Mouse (Mus musculus): Measurements from ENCODE around the gene Csf2rb2.
"Not testable (repeated sequence)": the region's sequence is repeated elsewhere in the genome, so short reads cannot be mapped to it uniquely, and the experiment has no call there.

Gene Csf2rb2

DNA sequence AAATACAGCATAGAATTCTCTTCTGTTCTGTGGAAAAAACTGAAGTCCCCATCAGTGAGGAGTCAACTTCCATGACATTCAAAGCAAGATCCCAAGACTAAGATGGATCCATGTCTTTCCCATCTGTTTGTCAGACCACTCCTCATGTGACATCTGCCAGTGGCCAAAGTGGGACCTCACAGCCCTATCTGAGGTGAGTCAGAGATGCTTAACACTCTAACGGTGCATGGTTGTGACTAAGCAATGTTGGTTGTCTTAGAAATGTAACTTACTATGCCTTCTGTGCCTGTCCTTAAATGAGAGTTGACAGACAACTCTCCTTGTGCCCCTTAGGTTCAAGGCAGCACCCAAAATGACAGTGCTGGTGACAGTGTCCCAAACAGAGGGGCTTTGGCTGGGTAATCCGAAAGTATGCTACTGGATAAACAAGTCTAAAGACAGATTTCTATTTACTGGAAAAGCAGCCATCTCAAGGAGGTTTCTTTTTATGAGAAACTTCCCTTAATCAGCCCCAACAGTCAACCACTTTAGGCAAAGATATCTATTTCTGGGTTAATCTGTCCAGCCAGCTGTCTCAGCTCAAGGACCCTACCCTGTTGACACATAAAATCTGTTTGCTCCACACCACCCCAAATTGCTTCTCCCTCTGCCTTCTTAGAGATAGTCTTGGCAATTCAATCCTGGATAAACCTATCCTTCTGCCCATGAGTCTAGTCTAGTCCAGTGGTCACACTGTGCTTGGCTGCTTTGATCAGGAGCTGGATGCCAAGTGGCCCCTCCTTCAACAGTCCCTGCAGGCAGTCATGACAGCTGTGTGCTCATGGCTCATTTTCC lies 13.0 kb upstream of the Csf2rb2 start:
- not testable (repeated sequence) for DNase-seq (ENCODE audit: low spot score in 2 of 2)

DNA sequence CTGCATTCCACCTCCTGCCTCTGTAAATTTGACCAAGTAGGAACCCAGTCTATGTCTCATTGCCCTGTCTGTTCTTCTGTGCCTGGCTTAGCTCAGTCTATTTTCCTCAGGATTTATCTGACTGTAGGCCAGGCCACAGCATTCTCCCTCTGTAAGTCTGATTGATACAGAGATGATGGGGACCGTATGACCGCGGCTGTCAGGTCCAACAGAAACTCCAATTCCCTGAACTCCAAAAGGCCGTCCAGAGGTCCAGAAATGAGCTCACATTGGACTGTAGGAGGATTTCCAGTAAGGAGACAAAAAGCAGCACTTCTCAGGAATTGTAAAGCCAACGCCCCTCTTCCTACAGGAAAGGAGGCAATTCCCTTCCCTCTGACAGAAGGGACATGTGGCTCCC lies 8.1 kb upstream of the Csf2rb2 start:
- DNase-seq (ENCODE audit: low spot score in 2 of 2): not testable (repeated sequence)

GRCm38 (mm10) chr15:78312421-78313233 lies 7.1 kb upstream of the Csf2rb2 start:
- not testable (repeated sequence) for DNase-seq (ENCODE audit: low spot score in 2 of 2)

DNA sequence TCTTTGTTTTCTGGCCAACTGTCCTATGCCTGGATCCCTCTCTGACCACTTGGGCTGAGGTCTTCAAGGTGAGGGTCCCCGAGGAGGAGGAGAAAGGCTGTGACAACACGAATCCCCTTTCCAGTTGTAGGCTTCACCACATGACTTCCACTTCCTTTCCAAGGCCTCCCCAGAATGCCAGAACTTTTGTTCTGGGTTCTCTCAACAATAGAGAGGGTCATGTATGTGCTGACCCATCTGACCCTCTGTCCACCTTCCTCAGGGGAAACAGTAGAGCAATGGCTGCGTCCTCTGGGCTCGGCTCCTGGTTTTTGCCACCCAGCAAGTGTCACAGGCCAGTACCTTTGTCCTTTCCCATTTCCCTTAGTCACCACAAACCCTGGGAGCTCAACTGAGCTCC lies 5.5 kb upstream of the Csf2rb2 start:
- DNase-seq (ENCODE audit: low spot score in 2 of 2): no peak

- no peak for DNase-seq (ENCODE audit: low spot score in 2 of 2)
These were observed 4.3 kb upstream of the Csf2rb2 start for GRCm38 (mm10) chr15:78309865-78310264.

- no peak for DNase-seq (ENCODE audit: low spot score in 2 of 2)
These were observed 1.8 kb downstream of the Csf2rb2 start for GRCm38 (mm10) chr15:78303665-78304233.

GRCm38 (mm10) chr15:78302718-78303117 lies 2.8 kb downstream of the Csf2rb2 start:
- DNase-seq (ENCODE audit: low spot score in 2 of 2): no peak

DNA sequence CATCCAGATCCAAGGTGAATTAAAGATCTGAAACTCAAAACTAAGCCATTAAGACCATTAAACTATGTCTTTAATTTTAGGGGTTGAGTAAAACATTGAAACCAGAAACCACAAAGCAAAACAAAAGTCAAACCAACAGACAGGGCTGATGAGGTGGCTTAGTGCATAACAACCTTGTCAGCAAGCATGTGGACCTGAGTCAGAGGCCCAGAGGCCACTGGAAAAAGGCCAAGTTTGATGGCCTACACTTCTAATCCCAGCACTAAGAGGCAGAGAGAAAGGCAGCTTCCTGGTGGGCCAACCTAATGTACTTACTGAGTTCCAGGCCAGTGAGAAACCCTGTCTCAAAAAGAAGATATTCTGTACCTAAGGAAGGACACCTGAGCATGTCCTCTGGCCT lies 4.7 kb downstream of the Csf2rb2 start:
- no peak for DNase-seq (ENCODE audit: low spot score in 2 of 2)

DNA sequence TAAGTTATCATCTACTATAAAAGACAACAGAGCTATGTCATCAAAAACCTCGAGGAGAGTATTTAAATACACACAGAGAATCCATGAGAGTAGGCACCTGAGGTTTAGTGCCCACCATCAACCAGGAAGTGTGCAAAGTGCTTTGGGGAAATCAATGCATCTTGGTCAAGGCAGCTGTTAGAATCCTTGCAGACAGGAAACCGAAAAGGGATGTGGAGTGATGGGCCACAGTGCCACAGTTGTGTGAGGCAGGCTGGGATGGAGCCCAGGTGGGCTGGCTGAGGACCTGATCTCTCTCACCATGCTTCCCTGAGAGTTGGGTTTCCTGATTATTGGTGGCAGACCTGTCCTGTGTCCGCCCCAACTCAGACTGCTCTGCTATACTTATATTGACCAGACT lies 5.9 kb downstream of the Csf2rb2 start:
- DNase-seq (ENCODE audit: low spot score in 2 of 2): no peak

DNA sequence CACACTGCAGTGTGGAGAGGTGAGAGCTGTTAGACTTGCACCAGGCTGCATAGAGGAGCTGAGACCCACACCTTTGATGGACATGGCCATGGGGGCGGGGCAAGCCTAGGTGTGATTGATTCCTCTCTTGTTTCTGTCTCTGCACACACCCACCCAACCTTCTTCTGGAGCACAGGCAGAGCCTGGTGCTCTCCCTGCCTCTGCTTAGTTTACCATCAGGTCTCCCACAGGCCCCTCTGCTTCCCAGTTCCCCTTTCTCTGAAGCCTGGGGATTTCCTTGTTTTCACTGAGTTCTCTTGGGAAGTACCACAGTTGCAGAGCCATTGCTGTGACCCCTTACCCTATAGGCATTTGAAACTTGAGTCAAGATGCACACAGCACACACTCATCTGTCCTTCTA lies 7.0 kb downstream of the Csf2rb2 start:
- DNase-seq (ENCODE audit: low spot score in 2 of 2): no peak

GRCm38 (mm10) chr15:78293716-78294115 lies 11.8 kb downstream of the Csf2rb2 start:
- DNase-seq (ENCODE audit: low spot score in 2 of 2): no peak

GRCm38 (mm10) chr15:78293228-78293627 lies 12.3 kb downstream of the Csf2rb2 start:
- DNase-seq (ENCODE audit: low spot score in 2 of 2): not testable (repeated sequence)

DNA sequence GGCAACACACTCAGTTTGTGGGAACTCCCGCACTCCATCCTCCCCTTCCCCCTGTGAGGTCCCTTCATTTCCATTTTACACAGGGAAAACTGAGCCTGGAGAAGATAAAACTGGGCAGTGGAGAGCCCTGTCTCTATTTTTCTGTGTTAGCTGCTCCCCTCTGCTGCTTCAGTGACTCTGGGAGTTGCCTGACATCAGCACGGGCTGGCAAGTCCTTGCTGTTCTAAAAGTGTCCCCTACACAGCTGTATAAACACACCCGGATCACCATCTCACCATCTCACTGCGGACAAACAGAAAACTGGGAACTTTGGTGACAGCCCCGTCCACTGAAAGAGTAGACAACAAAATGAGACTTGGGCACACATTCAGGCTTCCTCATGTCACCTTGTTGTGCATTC lies 15.7 kb downstream of the Csf2rb2 start:
- not testable (repeated sequence) for DNase-seq (ENCODE audit: low spot score in 2 of 2)

DNA sequence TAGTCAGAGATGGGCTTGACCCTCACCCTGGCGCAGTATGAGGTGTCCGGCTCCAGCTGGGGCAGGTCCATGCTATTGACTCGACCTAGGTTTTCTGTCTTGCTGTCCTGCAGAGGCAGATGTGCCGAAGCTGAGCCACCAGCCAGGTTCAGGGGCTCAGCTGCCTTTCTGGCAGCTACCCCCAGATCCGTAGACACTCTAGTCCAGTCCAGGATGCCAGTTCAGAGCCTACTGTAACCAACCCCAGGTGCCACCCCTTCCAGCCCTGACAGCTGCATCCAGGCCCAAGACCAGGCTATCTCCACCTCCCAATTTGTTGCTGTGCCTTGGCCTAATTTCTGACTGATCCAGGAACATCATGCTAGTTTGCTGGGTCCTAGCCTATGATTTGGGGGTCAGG lies 17.6 kb downstream of the Csf2rb2 start:
- no peak for DNase-seq (ENCODE audit: low spot score in 2 of 2)

- no peak for DNase-seq (ENCODE audit: low spot score in 2 of 2)
These were observed 27.2 kb downstream of the Csf2rb2 start for GRCm38 (mm10) chr15:78278308-78278707.

GRCm38 (mm10) chr15:78271208-78271607 lies 34.3 kb downstream of the Csf2rb2 start:
- no peak for DNase-seq (ENCODE audit: low spot score in 2 of 2)

DNA sequence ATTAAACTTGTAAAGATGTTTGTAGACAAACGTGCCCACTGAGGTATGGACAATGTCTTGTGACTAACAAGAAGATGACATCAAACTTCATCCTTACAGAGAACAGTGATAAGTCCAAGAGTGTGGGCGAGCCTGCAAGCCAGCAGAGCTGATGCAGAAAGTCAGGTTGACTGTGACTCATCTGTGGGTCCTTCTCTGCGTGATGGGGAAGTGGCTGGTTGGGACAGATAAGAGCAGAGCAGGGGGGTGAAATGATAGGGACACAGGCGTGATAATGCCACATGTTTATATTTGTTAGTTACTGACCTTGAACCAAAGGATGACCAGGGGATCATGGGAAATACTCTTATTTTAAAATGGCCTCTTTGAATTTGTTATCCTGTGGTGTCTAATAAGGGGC lies 37.7 kb downstream of the Csf2rb2 start:
- DNase-seq (ENCODE audit: low spot score in 2 of 2): peak in 1 of 2 experiments; percentile 25

- no peak for DNase-seq (ENCODE audit: low spot score in 2 of 2)
These were observed 38.1 kb downstream of the Csf2rb2 start for GRCm38 (mm10) chr15:78267441-78267840.

- no peak for DNase-seq (ENCODE audit: low spot score in 2 of 2)
These were observed 42.2 kb downstream of the Csf2rb2 start for GRCm38 (mm10) chr15:78263286-78263685.

GRCm38 (mm10) chr15:78260668-78261333 lies 44.7 kb downstream of the Csf2rb2 start:
- peak in 1 of 2 experiments; percentile 37 for DNase-seq (ENCODE audit: low spot score in 2 of 2)

DNA sequence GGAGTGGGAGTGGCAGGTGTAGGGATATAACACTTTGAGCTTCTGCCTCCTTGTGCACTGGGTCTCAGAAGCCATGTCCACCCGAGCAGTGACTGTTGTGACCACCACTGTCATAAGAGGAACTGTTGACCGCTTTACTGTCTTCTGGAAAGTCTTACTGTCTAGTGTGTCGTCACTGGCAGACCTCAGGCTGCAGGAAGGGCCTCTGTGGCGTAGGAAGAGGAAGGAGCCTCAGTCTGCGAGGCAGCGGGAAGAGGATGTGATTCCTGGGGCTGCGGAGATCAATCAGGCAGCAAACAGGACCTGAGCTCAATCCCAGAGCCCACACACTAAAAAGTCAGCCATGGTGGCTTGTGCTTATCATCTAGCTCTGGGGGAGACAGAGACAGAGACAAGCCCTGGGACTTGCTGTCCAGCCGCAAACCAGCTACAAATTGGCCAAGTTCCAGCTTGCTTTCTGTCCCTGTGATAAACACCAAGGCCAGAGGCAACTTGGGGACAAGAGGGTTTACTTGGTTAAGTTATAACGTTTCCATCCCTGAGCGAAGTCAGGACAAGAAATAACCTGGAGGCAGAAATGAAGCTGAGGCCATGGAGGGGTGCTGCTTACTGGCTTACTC lies 47.2 kb downstream of the Csf2rb2 start:
- peak in 1 of 2 experiments; percentile 34 for DNase-seq (ENCODE audit: low spot score in 2 of 2)

Data from spleen, postnatal 4 days (tissue).